Mouse (Mus musculus): ENCODE measurements around the gene Ptgir. TPM values are rescaled to one million over a fixed set of nuclear protein-coding genes. Genes with fewer than 3 reads are reported as not detected.

Ptgir gene
- polyA plus RNA-seq, 1 experiment: not detected

- Histone ChIP-seq H3K27me3 (ENCODE audit: control insufficient read depth, insufficient read depth, low read length, poor library complexity, severe bottlenecking) (no peaks in the 10 kb centered on the region), H3K4me1 (ENCODE audit: control insufficient read depth, insufficient read depth, low read length) (peaks cover 3% of the 10 kb centered on the region), H3K9me3 (replicated peaks; ENCODE audit: control insufficient read depth, insufficient read depth, low read length, poor library complexity, severe bottlenecking) (no peaks in the 10 kb centered on the region), H3K36me3 (ENCODE audit: control insufficient read depth, insufficient read depth, low read length, poor library complexity, severe bottlenecking) (no peaks in the 10 kb centered on the region), H3K9ac (ENCODE audit: low read depth, poor library complexity, severe bottlenecking) (no peak overlapping the region), H3K27ac (ENCODE audit: insufficient read depth, low read length) (no peak overlapping the region), H3K4me3 (ENCODE audit: low read depth, low read length) (no peak overlapping the region)
- TF ChIP-seq EP300 (IDR thresholded peaks at IDR 0.05; ENCODE audit: insufficient read depth, low read depth, low read length) (no peak), CTCF (IDR thresholded peaks at IDR 0.05; ENCODE audit: low read depth, low read length) (no peak), POLR2A (IDR thresholded peaks at IDR 0.05; ENCODE audit: insufficient read depth, low read length) (no peak)
Measured at GRCm38 (mm10) chr7:16892352-16892730, 13.9 kb upstream of the Ptgir start.

DNA sequence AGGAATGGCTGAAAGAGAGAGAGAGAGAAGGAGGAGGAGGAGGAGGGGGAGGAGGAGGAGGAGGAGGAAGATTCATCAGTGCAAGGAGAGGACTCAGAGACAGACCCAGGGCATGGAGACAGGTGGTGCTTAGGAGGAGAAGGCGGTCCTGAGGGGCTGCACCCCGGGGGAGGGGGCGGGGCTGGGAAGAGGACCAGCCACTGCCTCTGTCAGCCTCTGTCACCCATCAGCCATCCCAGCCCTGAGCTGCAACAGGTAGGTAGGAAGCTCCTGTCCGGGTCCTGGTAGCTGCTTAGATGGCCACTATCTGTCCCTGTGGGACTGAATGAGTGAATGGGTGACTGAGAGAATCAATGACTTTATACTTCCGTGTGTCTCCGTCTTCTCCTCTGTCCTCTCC is 12.7 kb upstream of the Ptgir start:
- Histone ChIP-seq H3K9ac (ENCODE audit: low read depth, poor library complexity, severe bottlenecking) (no peak overlapping the region), H3K27ac (ENCODE audit: insufficient read depth, low read length) (no peak overlapping the region), H3K9me3 (replicated peaks; ENCODE audit: control insufficient read depth, insufficient read depth, low read length, poor library complexity, severe bottlenecking) (no peaks in the 10 kb centered on the region), H3K4me1 (ENCODE audit: control insufficient read depth, insufficient read depth, low read length) (peaks cover 3% of the 10 kb centered on the region), H3K27me3 (ENCODE audit: control insufficient read depth, insufficient read depth, low read length, poor library complexity, severe bottlenecking) (no peaks in the 10 kb centered on the region), H3K36me3 (ENCODE audit: control insufficient read depth, insufficient read depth, low read length, poor library complexity, severe bottlenecking) (no peaks in the 10 kb centered on the region), H3K4me3 (ENCODE audit: low read depth, low read length) (no peak overlapping the region)
- TF ChIP-seq EP300 (IDR thresholded peaks at IDR 0.05; ENCODE audit: insufficient read depth, low read depth, low read length): no peak
- TF ChIP-seq POLR2A (IDR thresholded peaks at IDR 0.05; ENCODE audit: insufficient read depth, low read length): no peak
- TF ChIP-seq CTCF (IDR thresholded peaks at IDR 0.05; ENCODE audit: low read depth, low read length): no peak

DNA sequence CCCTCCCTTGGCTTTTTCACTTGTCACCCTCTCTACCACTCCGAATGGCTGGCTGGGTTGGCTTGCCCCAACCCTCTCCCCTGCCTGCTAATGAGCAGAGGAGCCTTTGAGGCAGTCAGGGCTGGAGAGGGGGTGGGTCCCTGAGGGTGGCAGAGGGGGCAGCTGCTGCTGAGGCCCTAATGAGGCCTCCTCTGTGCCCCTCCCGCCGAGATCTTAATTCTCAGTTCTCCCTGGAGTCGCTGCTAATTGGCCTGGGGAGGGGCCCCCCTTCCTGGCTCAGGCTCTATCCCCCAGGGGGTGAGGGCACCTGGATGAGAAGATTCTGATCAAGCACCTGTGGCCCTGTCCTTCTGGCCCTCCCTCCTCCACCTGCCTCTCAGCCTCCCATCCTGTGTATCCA is 12.0 kb upstream of the Ptgir start:
- H3K27me3 ChIP-seq (ENCODE audit: control insufficient read depth, insufficient read depth, low read length, poor library complexity, severe bottlenecking): no peaks in the 10 kb centered on the region
- H3K9ac ChIP-seq (ENCODE audit: low read depth, poor library complexity, severe bottlenecking): no peak overlapping the region
- no peaks in the 10 kb centered on the region for H3K9me3 ChIP-seq (replicated peaks; ENCODE audit: control insufficient read depth, insufficient read depth, low read length, poor library complexity, severe bottlenecking)

DNA sequence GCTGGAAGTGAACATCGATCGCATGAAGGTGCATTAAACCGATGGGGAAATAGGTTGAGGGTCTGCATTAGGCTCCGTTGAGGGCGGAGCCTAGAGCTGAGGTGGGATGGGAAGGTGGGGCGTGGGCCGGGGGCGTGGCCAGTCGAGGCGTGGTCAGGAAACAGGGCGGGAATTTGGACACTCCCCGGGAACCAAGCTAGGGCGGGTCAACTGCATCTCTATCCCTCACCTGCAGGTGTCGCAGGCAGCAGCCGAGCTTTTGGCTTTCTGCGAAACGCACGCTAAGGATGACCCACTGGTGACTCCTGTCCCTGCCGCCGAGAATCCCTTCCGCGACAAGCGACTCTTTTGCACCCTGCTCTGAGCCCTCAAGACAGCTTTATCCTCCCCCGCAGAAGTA is 11.3 kb upstream of the Ptgir start:
- Histone ChIP-seq H3K9ac (ENCODE audit: low read depth, poor library complexity, severe bottlenecking) (no peak overlapping the region), H3K27ac (ENCODE audit: insufficient read depth, low read length) (no peak overlapping the region), H3K9me3 (replicated peaks; ENCODE audit: control insufficient read depth, insufficient read depth, low read length, poor library complexity, severe bottlenecking) (no peaks in the 10 kb centered on the region), H3K4me1 (ENCODE audit: control insufficient read depth, insufficient read depth, low read length) (peaks cover 3% of the 10 kb centered on the region), H3K36me3 (ENCODE audit: control insufficient read depth, insufficient read depth, low read length, poor library complexity, severe bottlenecking) (no peaks in the 10 kb centered on the region), H3K27me3 (ENCODE audit: control insufficient read depth, insufficient read depth, low read length, poor library complexity, severe bottlenecking) (no peaks in the 10 kb centered on the region), H3K4me3 (ENCODE audit: low read depth, low read length) (peak overlapping the region; percentile 41)
- no peak for TF ChIP-seq POLR2A (IDR thresholded peaks at IDR 0.05; ENCODE audit: insufficient read depth, low read length)
- peak; percentile 79 for TF ChIP-seq CTCF (IDR thresholded peaks at IDR 0.05; ENCODE audit: low read depth, low read length)
- no peak for TF ChIP-seq EP300 (IDR thresholded peaks at IDR 0.05; ENCODE audit: insufficient read depth, low read depth, low read length)

More for the DNA sequence above, 12.0 kb upstream of the Ptgir start:
- Histone ChIP-seq H3K36me3 (ENCODE audit: control insufficient read depth, insufficient read depth, low read length, poor library complexity, severe bottlenecking) (no peaks in the 10 kb centered on the region), H3K4me3 (ENCODE audit: low read depth, low read length) (no peak overlapping the region), H3K27ac (ENCODE audit: insufficient read depth, low read length) (no peak overlapping the region), H3K4me1 (ENCODE audit: control insufficient read depth, insufficient read depth, low read length) (peaks cover 3% of the 10 kb centered on the region)
- no peak for TF ChIP-seq CTCF (IDR thresholded peaks at IDR 0.05; ENCODE audit: low read depth, low read length)
- TF ChIP-seq EP300 (IDR thresholded peaks at IDR 0.05; ENCODE audit: insufficient read depth, low read depth, low read length): no peak
- no peak for TF ChIP-seq POLR2A (IDR thresholded peaks at IDR 0.05; ENCODE audit: insufficient read depth, low read length)

DNA sequence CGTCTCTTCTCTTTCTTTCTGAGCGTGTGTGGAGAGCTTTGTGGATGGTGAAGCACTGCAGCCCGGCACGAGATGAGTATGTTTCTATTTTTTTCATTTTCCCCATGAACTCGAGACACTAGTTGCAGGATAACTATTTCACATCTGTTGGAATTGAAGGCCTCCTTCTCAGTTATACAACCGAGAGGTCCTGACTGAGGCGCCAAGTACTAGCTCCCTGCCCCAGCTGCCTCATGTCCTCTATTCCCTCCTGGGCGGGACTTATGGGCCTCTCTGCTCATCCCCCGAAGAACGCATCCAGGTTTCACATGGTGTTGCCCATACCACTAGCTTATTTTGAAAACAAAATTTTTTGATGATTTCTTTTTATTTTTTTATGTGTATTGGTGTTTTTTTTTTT is 10.8 kb upstream of the Ptgir start:
- Histone ChIP-seq H3K36me3 (ENCODE audit: control insufficient read depth, insufficient read depth, low read length, poor library complexity, severe bottlenecking) (no peaks in the 10 kb centered on the region), H3K27ac (ENCODE audit: insufficient read depth, low read length) (no peak overlapping the region), H3K4me1 (ENCODE audit: control insufficient read depth, insufficient read depth, low read length) (peaks cover 3% of the 10 kb centered on the region), H3K9ac (ENCODE audit: low read depth, poor library complexity, severe bottlenecking) (no peak overlapping the region), H3K9me3 (replicated peaks; ENCODE audit: control insufficient read depth, insufficient read depth, low read length, poor library complexity, severe bottlenecking) (no peaks in the 10 kb centered on the region), H3K4me3 (ENCODE audit: low read depth, low read length) (no peak overlapping the region), H3K27me3 (ENCODE audit: control insufficient read depth, insufficient read depth, low read length, poor library complexity, severe bottlenecking) (no peaks in the 10 kb centered on the region)
- no peak for TF ChIP-seq CTCF (IDR thresholded peaks at IDR 0.05; ENCODE audit: low read depth, low read length)
- TF ChIP-seq EP300 (IDR thresholded peaks at IDR 0.05; ENCODE audit: insufficient read depth, low read depth, low read length): no peak
- TF ChIP-seq POLR2A (IDR thresholded peaks at IDR 0.05; ENCODE audit: insufficient read depth, low read length): no peak

DNA sequence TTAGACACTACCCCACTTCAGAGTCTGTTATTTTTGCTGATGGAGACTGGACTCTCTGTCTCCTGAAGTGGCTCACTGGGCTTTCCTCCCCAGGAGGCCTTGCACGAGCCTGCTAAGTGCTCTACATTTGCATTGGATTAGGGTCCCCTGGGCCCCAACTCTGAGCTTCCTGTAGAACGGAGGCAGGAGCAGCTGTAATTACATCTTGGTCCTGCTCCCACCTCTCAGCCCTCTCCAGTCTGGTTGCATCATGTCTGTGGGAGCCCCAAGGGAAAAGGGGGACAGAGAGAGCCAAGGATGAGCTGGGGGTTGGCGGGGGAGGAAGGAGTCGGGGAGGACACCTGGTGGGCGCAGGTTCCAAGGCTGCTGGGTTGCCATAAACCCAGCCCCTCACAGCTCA is 5.8 kb upstream of the Ptgir start:
- Histone ChIP-seq H3K9me3 (replicated peaks; ENCODE audit: control insufficient read depth, insufficient read depth, low read length, poor library complexity, severe bottlenecking) (no peaks in the 10 kb centered on the region), H3K27me3 (ENCODE audit: control insufficient read depth, insufficient read depth, low read length, poor library complexity, severe bottlenecking) (no peaks in the 10 kb centered on the region), H3K27ac (ENCODE audit: insufficient read depth, low read length) (no peak overlapping the region), H3K9ac (ENCODE audit: low read depth, poor library complexity, severe bottlenecking) (no peak overlapping the region), H3K4me3 (ENCODE audit: low read depth, low read length) (no peak overlapping the region), H3K36me3 (ENCODE audit: control insufficient read depth, insufficient read depth, low read length, poor library complexity, severe bottlenecking) (no peaks in the 10 kb centered on the region), H3K4me1 (ENCODE audit: control insufficient read depth, insufficient read depth, low read length) (peaks cover 6% of the 10 kb centered on the region)
- no peak for TF ChIP-seq POLR2A (IDR thresholded peaks at IDR 0.05; ENCODE audit: insufficient read depth, low read length)
- no peak for TF ChIP-seq CTCF (IDR thresholded peaks at IDR 0.05; ENCODE audit: low read depth, low read length)
- no peak for TF ChIP-seq EP300 (IDR thresholded peaks at IDR 0.05; ENCODE audit: insufficient read depth, low read depth, low read length)
